14 mouse cellular contexts compared by ENCODE assay signal in genomic region chr19:6671696-6672095, GRCm38 (mm10).
A peak's percentile ranks its signal among the peaks of the same experiment; 100 is the strongest.
DNase-seq lines count a peak whose midpoint lies in the region; ATAC-seq lines count a peak whose summit lies in the region.
"Had no signal": no experiment of that assay in that cellular context is flagged by ENCODE, and none has a peak within 500 bp of the region (broad histone marks: within the 10 kb centered on the region; RNA-seq: fewer than 3 reads in every experiment).

No protein-coding gene starts in this region.

- H3K4me1 ChIP-seq in heart, embryonic 12.5 days (replicated peaks): peaks cover 1% of the 10 kb centered on the region
- H3K4me1 ChIP-seq: embryonic facial prominence, embryonic 15.5 days; forebrain, embryonic 15.5 days had no signal

- no peaks in the 10 kb centered on the region for H3K9me3 ChIP-seq in heart, embryonic 12.5 days (replicated peaks)
- H3K9me3 ChIP-seq: embryonic facial prominence, embryonic 15.5 days; forebrain, embryonic 15.5 days; heart, embryonic 10.5 days had no signal

- WGBS in heart, embryonic 12.5 days: 72% methylated on average over 6 of the region's 6 CpGs

- peaks cover 17% of the 10 kb centered on the region for H3K27me3 ChIP-seq in heart, embryonic 12.5 days (replicated peaks)
- H3K27me3 ChIP-seq: CH12.LX; embryonic facial prominence, embryonic 15.5 days; forebrain, embryonic 15.5 days had no signal

- peak; percentile 23 for DNase-seq in ZHBTc4 (ENCODE audit: low read depth, low spot score)
- peak; percentile 23 to 44 for DNase-seq in cerebellum, postnatal 36 days
- DNase-seq in layer of hippocampus, postnatal 10 days (ENCODE audit: low spot score in 2 of 2): peak; percentile 59 to 71
- peak; percentile 84 for DNase-seq in right cerebral cortex, adult 18-20 months
- DNase-seq in heart, adult 9 months (ENCODE audit: low spot score in 2 of 2): no peak
- no peak for DNase-seq in adrenal gland, adult 8-10 months
- DNase-seq: adrenal gland, postnatal 14 days; lung, adult 2 months; thymus, postnatal 4 days had no signal

- ATAC-seq in heart, embryonic 12.5 days (ENCODE audit: insufficient number of reproducible peaks, low FRiP score): no peak
- ATAC-seq: forebrain, embryonic 15.5 days had no signal

- H3K27ac ChIP-seq in heart, embryonic 12.5 days (ENCODE audit: poor library complexity, severe bottlenecking): no peak overlapping the region
- H3K27ac ChIP-seq: embryonic facial prominence, embryonic 15.5 days; forebrain, embryonic 15.5 days; heart, embryonic 10.5 days had no signal

- no peak overlapping the region for H3K4me2 ChIP-seq in heart, embryonic 12.5 days
- H3K4me2 ChIP-seq: embryonic facial prominence, embryonic 15.5 days; forebrain, embryonic 15.5 days had no signal

- H3K4me3 ChIP-seq in heart, embryonic 12.5 days: no peak overlapping the region
- H3K4me3 ChIP-seq: embryonic facial prominence, embryonic 15.5 days; forebrain, embryonic 15.5 days; heart, embryonic 10.5 days had no signal

- no peak overlapping the region for H3K9ac ChIP-seq in heart, embryonic 12.5 days
- H3K9ac ChIP-seq: embryonic facial prominence, embryonic 15.5 days; forebrain, embryonic 15.5 days had no signal

- no peaks in the 10 kb centered on the region for H3K36me3 ChIP-seq in heart, embryonic 12.5 days
- H3K36me3 ChIP-seq: embryonic facial prominence, embryonic 15.5 days; forebrain, embryonic 15.5 days; heart, embryonic 10.5 days had no signal

Comparison
In these comparisons a context has a peak if more than half of its experiments do, and no peak if none do; other contexts are left out.
1. DNase-seq: peak in ZHBTc4 (single experiment), cerebellum, postnatal 36 days (2 of 2), layer of hippocampus, postnatal 10 days (2 of 2) and right cerebral cortex, adult 18-20 months (single experiment); none in heart, adult 9 months (0 of 2) and adrenal gland, adult 8-10 months (single experiment).